ENCODE assay signal across 14 mouse cellular contexts in genomic region chr5:134410307-134410836, GRCm38 (mm10). TPM values are rescaled to one million over a fixed set of nuclear protein-coding genes. Genes with fewer than 3 reads are reported as not detected.
DNase-seq lines count a peak whose midpoint lies in the region; ATAC-seq and TF ChIP-seq lines count a peak whose summit lies in the region.
"Had no signal": no experiment of that assay in that cellular context is flagged by ENCODE, and none has a peak within 500 bp of the region (broad histone marks: within the 10 kb centered on the region; RNA-seq: fewer than 3 reads in every experiment).

No protein-coding gene starts in this region.

- 97% methylated on average over 7 of the region's 7 CpGs for WGBS in hindbrain, postnatal 0 days
- 90% methylated on average over 7 of the region's 7 CpGs for WGBS in hindbrain, embryonic 11.5 days
- WGBS in limb, embryonic 15.5 days, result 91% methylated on average over 7 of the region's 7 CpGs

- ATAC-seq in hindbrain, postnatal 0 days, result peak; percentile 29; the same call in 1 of the 2 replicates
- ATAC-seq in hindbrain, embryonic 11.5 days (ENCODE audit: low FRiP score), result no peak
- ATAC-seq in limb, embryonic 15.5 days (ENCODE audit: insufficient number of reproducible peaks, low FRiP score, low TSS enrichment, low read depth), result peak; percentile 52
- ATAC-seq: forebrain, postnatal 0 days had no signal

- TF ChIP-seq CTCF in hindbrain, postnatal 0 days (IDR thresholded peaks at IDR 0.05; ENCODE audit: low read depth), result no peak
- no peak for TF ChIP-seq CTCF in E14TG2a.4 (conservative IDR thresholded peaks at IDR 0.05; ENCODE audit: low read length)

- no peak overlapping the region for H3K4me2 ChIP-seq in hindbrain, postnatal 0 days (ENCODE audit: low read depth, low read length)
- no peak overlapping the region for H3K4me2 ChIP-seq in hindbrain, embryonic 11.5 days (replicated peaks; ENCODE audit: low read depth, low read length)
- H3K4me2 ChIP-seq in limb, embryonic 15.5 days, result no peak overlapping the region
- H3K4me2 ChIP-seq: neural tube, embryonic 12.5 days had no signal

- no peaks in the 10 kb centered on the region for H3K4me1 ChIP-seq in hindbrain, postnatal 0 days (ENCODE audit: insufficient read depth, low read length)
- no peaks in the 10 kb centered on the region for H3K4me1 ChIP-seq in hindbrain, embryonic 11.5 days (replicated peaks; ENCODE audit: control insufficient read depth, insufficient read depth, low read length)
- peaks cover 53% of the 10 kb centered on the region for H3K4me1 ChIP-seq in E14TG2a.4 (replicated peaks; ENCODE audit: low read depth, low read length)
- peaks cover 3% of the 10 kb centered on the region; the same call in 1 of the 2 replicates for H3K4me1 ChIP-seq in limb, embryonic 15.5 days
- H3K4me1 ChIP-seq: neural tube, embryonic 12.5 days had no signal

- no peak overlapping the region for H3K4me3 ChIP-seq in hindbrain, postnatal 0 days (ENCODE audit: low read length)
- no peak overlapping the region for H3K4me3 ChIP-seq in hindbrain, embryonic 11.5 days (ENCODE audit: low read depth, low read length)
- H3K4me3 ChIP-seq in E14TG2a.4 (replicated peaks; ENCODE audit: low read length), result peak overlapping the region; percentile 63
- no peak overlapping the region for H3K4me3 ChIP-seq in limb, embryonic 15.5 days
- H3K4me3 ChIP-seq: neural tube, embryonic 12.5 days had no signal

- no peaks in the 10 kb centered on the region for H3K27me3 ChIP-seq in hindbrain, postnatal 0 days (ENCODE audit: insufficient read depth, low read length)
- H3K27me3 ChIP-seq in hindbrain, embryonic 11.5 days (ENCODE audit: control insufficient read depth, insufficient read depth, low read length), result no peaks in the 10 kb centered on the region
- H3K27me3 ChIP-seq in E14TG2a.4 (ENCODE audit: insufficient read depth, low read length), result no peaks in the 10 kb centered on the region
- no peaks in the 10 kb centered on the region for H3K27me3 ChIP-seq in limb, embryonic 15.5 days
- H3K27me3 ChIP-seq: neural tube, embryonic 12.5 days had no signal

- no peak for DNase-seq in hindbrain, postnatal 0 days (ENCODE audit: low spot score)
- DNase-seq in hindbrain, embryonic 11.5 days (ENCODE audit: low spot score), result no peak
- peak; percentile 61 for DNase-seq in WW6 (ENCODE audit: low read depth, low spot score)
- DNase-seq in Muller cell, postnatal 12 days (ENCODE audit: inconsistent ontology term), result no peak
- DNase-seq in urinary bladder, adult 2 months (ENCODE audit: low spot score), result no peak
- no peak for DNase-seq in ovary, adult 18-20 months (ENCODE audit: low spot score)
- DNase-seq: cerebellum, adult 18-20 months; forebrain, postnatal 0 days; heart, adult 11 months; kidney, adult 11 months had no signal

- H3K27ac ChIP-seq in hindbrain, postnatal 0 days, result no peak overlapping the region
- no peak overlapping the region for H3K27ac ChIP-seq in hindbrain, embryonic 11.5 days (ENCODE audit: low read depth, low read length)
- H3K27ac ChIP-seq in limb, embryonic 15.5 days, result no peak overlapping the region
- H3K27ac ChIP-seq: macrophage; neural tube, embryonic 12.5 days had no signal

- no peak overlapping the region for H3K9ac ChIP-seq in hindbrain, postnatal 0 days (replicated peaks; ENCODE audit: low read length)
- H3K9ac ChIP-seq in hindbrain, embryonic 11.5 days (ENCODE audit: low read depth, low read length), result no peak overlapping the region
- H3K9ac ChIP-seq in limb, embryonic 15.5 days, result no peak overlapping the region
- H3K9ac ChIP-seq: forebrain, postnatal 0 days; neural tube, embryonic 12.5 days had no signal

- H3K9me3 ChIP-seq in hindbrain, postnatal 0 days (ENCODE audit: low read length), result no peaks in the 10 kb centered on the region
- H3K9me3 ChIP-seq in hindbrain, embryonic 11.5 days (ENCODE audit: control insufficient read depth, low read length), result no peaks in the 10 kb centered on the region
- no peaks in the 10 kb centered on the region for H3K9me3 ChIP-seq in E14TG2a.4 (ENCODE audit: low read length)
- no peaks in the 10 kb centered on the region for H3K9me3 ChIP-seq in limb, embryonic 15.5 days
- H3K9me3 ChIP-seq: neural tube, embryonic 12.5 days had no signal

- H3K36me3 ChIP-seq in hindbrain, postnatal 0 days (ENCODE audit: insufficient read depth, low read length), result peaks cover 74% of the 10 kb centered on the region
- peaks cover 31% of the 10 kb centered on the region for H3K36me3 ChIP-seq in hindbrain, embryonic 11.5 days (ENCODE audit: control insufficient read depth, insufficient read depth, low read length)
- peaks cover 82% of the 10 kb centered on the region for H3K36me3 ChIP-seq in E14TG2a.4 (ENCODE audit: insufficient read depth, low read length)
- peaks cover 92% of the 10 kb centered on the region for H3K36me3 ChIP-seq in limb, embryonic 15.5 days

RNA-seq across cellular contexts. Expression of gene Gtf2ird1, which starts 46.1 kb away (rescaled TPM):
- total RNA-seq in hindbrain, postnatal 0 days (2014; rRNA removed), result 46.4 and 54.4 TPM in 2 replicates
- polyA plus RNA-seq in hindbrain, postnatal 0 days (2015; fragmentation: Nextera tagmentation; extraction: Ambion mirVana), result 52.7 and 57.7 TPM in 2 replicates
- 65.3 and 69.3 TPM in 2 replicates for polyA plus RNA-seq in hindbrain, embryonic 11.5 days (2014; fragmentation: Nextera tagmentation; extraction: Ambion mirVana)
- 93.5 and 102 TPM in 2 replicates for polyA plus RNA-seq in limb, embryonic 15.5 days (2015; fragmentation: Nextera tagmentation; extraction: Ambion mirVana)
- polyA plus RNA-seq in urinary bladder, adult 2 months (2012; rRNA removed), result 27.1 and 31.5 TPM in 2 replicates
